Comparison of ENCODE assay signal across 14 mouse cellular contexts in genomic region chr2:118485415-118485814, GRCm38 (mm10).
"Had no signal": no experiment of that assay in that cellular context is flagged by ENCODE, and none has a peak within 500 bp of the region (broad histone marks: within the 10 kb centered on the region; RNA-seq: fewer than 3 reads in every experiment).

No protein-coding gene starts in this region.

- DNase-seq: kidney, adult 2 months; kidney, postnatal 10 days; kidney, postnatal 36 days; layer of hippocampus, postnatal 36 days; liver, postnatal 0 days; lung, embryonic 14.5 days; midbrain, embryonic 14.5 days; thymus, adult 2 months; thymus, postnatal 14 days; thymus, postnatal 4 days had no signal

- ATAC-seq: liver, postnatal 0 days; lung, postnatal 0 days had no signal

- H3K27me3 ChIP-seq: limb, embryonic 12.5 days; limb, embryonic 15.5 days had no signal

- H3K4me3 ChIP-seq: left cerebral cortex, adult 2 months; limb, embryonic 12.5 days; limb, embryonic 15.5 days had no signal

- H3K9me3 ChIP-seq: limb, embryonic 12.5 days; limb, embryonic 15.5 days had no signal

- H3K36me3 ChIP-seq: limb, embryonic 12.5 days; limb, embryonic 15.5 days had no signal
